In genomic region chr9:123403031-123403430, GRCm38 (mm10) we compare ENCODE assay signal across 18 mouse cellular contexts.
"Had no signal": no experiment of that assay in that cellular context is flagged by ENCODE, and none has a peak within 500 bp of the region (broad histone marks: within the 10 kb centered on the region; RNA-seq: fewer than 3 reads in every experiment).

No protein-coding gene starts in this region.

- H3K4me3 ChIP-seq: limb, embryonic 10.5 days; liver, embryonic 15.5 days; megakaryocyte, embryonic 14.5 days; midbrain, embryonic 15.5 days; neural tube, embryonic 13.5 days had no signal

- H3K9ac ChIP-seq: liver, embryonic 15.5 days; lung, embryonic 14.5 days; midbrain, embryonic 15.5 days; neural tube, embryonic 13.5 days had no signal

- H3K4me2 ChIP-seq: liver, embryonic 11.5 days; liver, embryonic 15.5 days; lung, embryonic 14.5 days; midbrain, embryonic 11.5 days; midbrain, embryonic 15.5 days; neural tube, embryonic 13.5 days had no signal

- H3K27me3 ChIP-seq: liver, embryonic 15.5 days; megakaryocyte, embryonic 14.5 days; midbrain, embryonic 15.5 days; neural tube, embryonic 13.5 days had no signal

- H3K9me3 ChIP-seq: limb, embryonic 10.5 days; liver, embryonic 15.5 days; megakaryocyte, embryonic 14.5 days; midbrain, embryonic 15.5 days; neural tube, embryonic 13.5 days had no signal

- H3K36me3 ChIP-seq: limb, embryonic 10.5 days; liver, embryonic 15.5 days; midbrain, embryonic 15.5 days had no signal

- DNase-seq: kidney, adult 8-10 months; kidney, postnatal 25 days; layer of hippocampus, postnatal 36 days; lung, embryonic 14.5 days; lung, postnatal 10 days; lung, postnatal 4 days; retina, postnatal 1 day; right cerebral cortex, postnatal 4 days; spleen, adult 18-20 months; thymus, adult 18-20 months; thymus, postnatal 14 days had no signal

- H3K4me1 ChIP-seq: limb, embryonic 10.5 days; liver, embryonic 15.5 days; midbrain, embryonic 15.5 days; neural tube, embryonic 13.5 days had no signal

- ATAC-seq: midbrain, embryonic 15.5 days had no signal

- H3K27ac ChIP-seq: limb, embryonic 10.5 days; liver, embryonic 15.5 days; midbrain, embryonic 15.5 days; neural tube, embryonic 13.5 days had no signal
